Mouse (Mus musculus): ENCODE data around the gene Cbx8.
A peak's percentile ranks its signal among the peaks of the same experiment; 100 is the strongest.

Cbx8 gene

DNA sequence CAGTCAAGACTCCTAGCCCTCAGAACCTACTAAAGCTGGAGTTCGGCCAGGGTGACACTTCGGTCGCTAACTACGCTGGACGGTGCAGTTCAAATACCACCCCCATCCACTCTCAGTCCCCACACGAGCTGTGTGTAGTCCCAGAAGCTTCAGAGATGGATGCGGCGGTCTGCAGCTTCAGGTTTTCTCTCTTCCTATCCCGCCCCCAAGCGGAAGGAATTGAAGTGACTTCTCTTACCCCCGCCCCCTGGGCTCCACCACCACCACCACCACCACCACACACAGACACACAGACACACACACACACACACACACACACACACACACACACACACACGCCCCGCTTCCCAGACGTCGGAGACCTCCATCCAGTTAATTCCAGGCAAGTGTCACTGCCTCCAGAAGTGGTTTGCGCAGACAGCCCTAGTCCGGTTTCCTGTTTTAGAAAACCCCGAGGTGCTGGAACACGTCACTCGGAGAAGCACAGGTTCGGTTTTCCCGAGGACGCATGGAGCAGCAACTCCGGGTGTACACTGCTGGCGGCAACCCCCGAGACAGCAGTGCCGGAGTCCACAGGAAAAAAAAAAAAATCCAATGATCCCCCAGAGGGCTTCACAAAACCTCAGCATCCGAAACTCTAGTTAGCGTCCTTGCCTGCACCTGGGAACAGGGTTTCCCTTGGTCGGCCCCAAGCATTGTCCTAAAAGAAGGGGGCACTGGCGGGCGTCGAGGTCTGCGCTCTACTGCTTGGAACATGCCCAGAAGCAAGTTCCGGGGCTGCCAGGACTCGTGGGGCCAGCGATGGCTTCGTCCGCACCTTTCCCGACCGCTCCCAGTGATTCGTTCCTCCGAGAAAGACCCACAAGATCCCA is 6.7 kb upstream of the Cbx8 start:
- no peak for DNase-seq

DNA sequence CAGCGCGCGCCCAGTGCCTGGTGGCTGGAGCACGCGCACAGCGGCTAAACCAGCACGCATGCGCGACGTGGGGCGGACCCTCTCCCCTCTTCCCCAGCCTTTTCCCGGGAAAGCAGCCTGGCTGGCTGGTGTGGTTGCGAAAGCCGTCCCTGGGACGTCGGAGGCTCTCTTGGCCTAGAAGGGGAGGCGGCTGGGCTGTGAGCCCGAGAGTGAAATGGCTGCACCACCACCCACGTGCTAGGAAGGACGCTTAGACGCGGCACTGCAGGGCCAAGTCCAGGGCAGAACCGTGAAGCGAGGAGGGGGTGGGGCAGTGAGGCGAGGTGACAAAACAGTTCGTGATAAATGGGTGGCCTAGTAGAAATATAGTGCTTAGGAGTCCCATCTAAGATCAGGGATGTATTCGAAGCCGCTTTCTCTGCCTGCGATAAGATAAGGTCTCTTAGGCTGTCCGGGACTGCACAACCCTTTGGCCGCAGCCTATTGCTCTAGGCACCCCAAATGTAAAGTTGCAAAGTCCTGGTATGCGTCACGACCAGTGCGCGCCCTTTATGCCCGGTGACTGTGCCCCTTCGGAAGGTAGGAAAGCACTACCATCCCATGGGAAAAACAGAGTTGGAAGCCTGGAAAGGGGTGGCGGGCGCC is 6.0 kb upstream of the Cbx8 start:
- peak; percentile 42 for DNase-seq

DNA sequence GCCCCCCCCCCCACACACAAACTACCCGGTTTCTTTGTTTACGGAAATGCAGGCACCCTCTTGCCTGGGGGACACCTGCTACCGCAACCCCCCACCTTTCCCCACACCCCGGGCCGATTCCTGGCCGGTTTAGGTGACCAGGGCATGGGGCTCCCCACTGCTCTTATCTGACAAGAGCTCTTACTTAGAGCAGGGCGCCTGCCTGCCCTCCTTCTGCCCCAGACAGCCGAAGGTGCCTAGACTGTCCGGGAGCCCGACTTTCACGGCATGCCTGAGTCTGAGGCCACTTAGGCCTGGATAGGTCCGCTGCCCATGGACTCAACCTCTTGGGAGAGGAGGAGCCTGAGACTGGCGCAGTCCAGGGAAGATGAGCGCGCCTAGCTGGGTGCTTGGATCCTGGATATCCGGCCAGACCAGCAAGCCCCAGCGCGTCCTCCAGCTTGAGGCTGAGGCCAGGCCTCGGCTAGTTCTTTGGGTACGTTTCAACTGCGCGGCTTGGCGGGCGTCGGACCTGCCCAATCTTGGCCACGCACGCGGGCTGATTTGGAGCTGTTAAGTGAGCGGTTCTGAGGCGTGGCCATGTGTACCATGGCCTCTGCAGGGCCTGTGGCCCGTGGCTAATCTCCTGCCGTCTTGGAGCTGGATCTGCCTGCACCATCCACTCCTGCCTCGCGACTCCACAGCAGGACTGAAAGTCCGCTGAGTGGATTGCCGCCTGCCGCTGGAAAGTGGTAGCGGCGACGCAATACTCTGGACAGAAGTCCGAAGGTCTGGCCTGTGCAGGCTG is 4.0 kb upstream of the Cbx8 start:
- DNase-seq = peak; percentile 38

DNA sequence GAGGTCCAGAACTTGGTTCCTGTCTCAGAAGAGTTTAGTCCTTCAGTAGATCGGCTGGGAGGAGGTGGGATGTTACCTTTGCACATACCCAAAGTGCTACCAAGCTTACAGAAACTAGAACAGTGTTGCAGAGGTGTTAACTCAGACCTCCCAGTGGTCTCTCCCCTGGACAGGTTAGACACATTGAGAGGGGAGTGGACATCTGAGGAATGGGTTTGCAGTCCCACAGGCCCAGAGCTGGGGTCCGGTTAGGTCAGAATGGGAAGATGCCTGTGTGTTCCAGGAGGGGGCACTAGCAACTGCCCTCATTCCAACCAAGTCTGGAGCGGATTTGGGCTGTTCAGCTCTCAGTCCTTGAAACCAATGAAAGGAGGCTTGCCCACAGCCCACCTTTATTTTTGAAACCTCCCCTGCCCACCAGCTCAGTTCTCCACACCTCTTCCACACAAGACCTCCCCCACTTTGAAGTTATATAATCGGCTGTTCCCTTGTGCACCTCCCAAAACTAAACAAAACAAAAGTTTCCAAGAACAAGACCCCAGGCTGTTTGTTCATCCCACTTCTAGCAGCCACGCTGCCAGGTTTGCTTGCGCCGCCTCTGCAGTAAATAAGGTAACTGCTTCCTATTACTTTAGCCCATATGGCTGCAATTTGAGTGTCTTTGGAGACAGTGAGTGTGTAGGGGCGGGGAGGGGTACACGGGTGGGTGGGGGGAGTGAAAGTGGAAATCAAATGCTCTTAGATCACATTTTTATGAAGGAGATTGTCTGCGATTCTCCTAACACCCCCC is 3.2 kb upstream of the Cbx8 start:
- no peak for DNase-seq

DNA sequence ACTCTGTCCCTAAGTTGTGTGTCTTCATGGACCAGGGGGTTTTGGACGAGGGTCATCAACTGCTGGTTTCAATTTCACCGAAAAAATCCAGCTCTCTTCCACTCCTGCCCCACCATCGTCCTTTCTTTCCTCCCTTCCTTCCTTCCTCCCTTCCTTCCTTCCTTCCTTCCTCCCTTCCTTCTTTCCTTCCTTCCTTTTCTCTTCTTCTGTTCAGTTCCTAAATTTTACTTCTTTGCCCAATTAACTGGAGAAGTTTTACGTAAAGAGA is 2.4 kb upstream of the Cbx8 start:
- no peak for DNase-seq

DNA sequence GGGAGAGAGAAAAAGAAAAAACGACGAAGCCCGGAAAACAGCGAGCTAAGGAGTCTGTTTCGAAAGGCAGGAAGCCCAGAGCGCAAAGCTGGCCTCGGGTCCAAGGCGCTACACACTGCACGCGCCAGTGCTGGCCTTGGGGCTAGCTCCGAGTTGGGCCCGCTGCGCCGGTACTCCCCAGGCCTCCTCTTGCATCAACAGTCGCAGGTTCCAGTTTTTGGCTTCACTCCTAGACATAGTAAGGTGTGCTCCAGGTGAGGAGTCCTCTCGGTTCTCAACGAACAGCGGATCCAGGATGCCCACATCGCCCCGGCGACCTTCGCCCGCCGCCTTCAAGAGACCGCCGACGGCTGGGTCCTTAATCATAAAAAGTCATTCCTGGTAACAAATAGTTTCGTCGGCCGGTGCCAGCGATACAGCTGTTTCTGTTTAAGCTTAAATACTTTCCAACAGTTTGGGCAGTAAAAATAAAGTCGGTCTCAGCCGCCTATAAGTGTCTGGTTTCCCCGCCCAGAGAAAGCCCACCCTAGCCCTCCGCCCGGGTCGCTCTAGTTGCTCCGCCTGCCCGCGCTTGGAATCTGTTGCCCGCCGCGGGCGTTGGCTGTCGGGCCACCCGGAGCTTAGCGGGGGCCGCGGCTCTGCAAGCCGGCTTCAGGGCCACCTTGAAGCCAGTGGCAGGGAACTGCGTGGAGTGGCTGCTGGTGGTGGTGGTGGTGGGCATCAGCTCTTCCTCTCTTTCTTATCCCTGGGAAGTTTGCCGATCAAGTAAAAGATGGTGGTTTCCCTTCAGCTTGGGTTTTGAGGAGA is 1.9 kb upstream of the Cbx8 start:
- DNase-seq = no peak

DNA sequence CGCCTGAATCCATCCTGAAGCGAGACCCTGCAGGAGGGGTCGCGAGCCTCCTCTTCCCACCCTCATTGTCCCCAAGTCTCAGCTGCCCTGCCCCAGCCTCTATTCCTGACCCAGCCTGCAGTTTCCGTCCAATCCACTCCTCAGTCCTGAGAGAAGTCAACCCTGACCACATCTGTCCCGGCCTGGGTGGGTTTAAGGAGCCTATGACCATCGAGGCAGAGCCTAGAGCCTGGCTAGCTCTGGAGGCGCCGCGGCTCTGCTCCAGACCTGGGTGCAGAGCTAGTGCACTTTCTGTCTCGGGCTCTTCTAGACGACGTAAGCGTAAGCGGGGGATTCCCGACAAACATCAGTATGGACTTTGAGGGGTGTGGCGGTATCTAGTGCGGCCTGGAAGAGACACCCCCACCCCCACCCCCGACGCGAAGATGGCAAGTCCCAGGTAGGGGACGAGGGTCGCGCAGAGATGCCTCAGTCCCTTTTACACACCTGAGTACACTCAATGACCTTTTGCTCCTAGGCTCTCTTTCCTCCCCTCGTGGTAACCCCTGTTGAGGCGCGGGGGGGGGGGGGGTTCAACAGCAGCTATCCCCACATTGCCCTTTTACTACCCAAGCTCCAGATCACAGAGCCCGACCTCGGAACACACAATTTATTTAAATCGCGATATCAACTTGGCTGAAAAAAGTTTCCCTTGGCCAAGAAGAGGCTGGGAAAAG is 1.1 kb upstream of the Cbx8 start:
- DNase-seq = no peak

DNA sequence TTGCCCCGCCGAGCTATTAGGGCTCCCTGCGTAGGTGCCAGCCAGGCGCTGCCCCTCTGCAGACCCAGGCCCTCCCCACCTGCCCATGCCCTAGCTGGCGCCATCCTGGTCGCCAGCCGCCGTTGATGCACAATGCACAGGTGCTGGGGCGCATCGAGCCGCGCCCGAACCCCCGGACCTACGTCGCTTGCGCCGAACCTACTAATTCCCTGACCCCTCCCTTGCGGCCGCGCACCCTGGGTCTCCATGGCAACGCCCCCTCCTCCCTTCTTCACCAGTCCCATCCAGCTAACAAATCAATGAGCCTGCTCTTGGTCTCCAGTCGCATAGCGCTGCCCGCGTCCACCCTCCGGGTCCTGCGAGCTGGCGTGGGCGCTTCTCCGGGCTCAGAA is 552 bp upstream of the Cbx8 start:
- DNase-seq = peak; percentile 74

DNA sequence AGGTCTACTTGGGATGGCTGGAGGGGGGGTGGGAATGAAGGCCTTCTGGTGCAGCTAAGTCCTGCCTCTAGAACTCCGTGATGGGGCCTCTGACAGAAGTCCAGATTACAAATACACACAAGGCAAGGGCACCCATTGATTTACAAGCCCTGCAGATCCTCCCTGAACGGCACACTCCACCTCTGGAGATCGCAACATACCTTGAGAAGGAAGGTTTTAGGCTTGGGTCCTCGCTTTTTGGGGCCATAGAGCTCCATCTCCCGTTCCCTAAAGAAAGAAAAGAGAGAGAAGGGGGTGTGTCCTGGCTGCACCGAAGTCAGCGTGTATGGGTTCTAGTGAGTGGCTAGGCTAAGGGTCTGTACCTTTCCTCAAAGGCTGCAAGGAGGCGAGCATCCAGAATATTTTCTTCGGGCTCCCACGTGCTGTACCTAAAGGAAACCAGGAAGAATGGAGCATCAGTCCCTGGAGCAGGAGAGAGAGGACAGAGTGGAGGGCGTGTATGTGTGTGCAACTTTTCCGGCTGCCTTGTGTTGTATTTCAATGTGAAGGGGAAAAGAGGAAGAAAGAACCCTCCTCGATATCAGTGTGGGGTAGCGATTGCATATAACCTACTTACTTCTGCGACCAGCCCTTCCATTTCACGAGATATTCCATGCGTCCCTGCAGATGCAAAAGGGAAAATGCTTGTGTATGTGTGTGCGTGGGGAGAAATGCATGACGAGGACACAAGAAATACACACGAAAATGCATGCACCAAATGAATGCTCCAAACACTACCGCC is 847 bp downstream of the Cbx8 start:
- DNase-seq = no peak

DNA sequence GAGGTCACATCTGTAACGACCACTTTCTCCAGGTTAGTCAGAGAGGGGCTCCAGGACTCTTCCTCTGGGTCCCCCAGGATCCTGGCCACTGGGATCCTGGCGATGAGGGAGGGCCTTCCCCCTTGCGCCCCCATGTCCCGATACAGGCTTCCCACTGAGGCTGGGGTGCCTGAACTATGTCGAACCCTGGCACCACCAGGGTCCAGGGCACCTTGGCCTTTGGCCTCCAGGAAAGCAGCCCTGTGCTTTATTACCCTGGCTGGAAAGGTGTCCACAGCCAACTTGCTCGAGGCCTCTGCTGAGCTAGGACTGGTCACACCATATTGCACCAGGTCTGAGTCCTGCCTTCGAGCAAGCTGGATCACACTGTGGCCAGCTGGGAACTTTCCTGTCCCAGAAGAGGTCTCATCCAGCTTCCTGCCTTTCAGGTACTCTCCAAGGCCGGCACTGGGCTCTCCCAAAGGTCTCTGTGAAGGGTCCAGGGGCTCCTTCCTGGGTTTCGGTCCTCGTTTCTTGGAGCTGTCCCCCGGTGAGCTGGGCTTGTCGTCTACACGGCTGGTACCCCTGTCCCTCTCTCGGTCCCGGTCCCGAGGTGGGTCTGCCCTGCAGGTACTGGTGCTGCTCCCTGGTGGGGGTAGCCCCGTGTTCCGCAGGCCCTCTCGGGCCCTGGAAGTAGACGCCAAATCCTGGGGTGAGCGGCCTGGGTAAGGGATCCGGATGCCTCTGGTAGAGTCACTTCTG is 1.9 kb downstream of the Cbx8 start:
- no peak for DNase-seq

DNA sequence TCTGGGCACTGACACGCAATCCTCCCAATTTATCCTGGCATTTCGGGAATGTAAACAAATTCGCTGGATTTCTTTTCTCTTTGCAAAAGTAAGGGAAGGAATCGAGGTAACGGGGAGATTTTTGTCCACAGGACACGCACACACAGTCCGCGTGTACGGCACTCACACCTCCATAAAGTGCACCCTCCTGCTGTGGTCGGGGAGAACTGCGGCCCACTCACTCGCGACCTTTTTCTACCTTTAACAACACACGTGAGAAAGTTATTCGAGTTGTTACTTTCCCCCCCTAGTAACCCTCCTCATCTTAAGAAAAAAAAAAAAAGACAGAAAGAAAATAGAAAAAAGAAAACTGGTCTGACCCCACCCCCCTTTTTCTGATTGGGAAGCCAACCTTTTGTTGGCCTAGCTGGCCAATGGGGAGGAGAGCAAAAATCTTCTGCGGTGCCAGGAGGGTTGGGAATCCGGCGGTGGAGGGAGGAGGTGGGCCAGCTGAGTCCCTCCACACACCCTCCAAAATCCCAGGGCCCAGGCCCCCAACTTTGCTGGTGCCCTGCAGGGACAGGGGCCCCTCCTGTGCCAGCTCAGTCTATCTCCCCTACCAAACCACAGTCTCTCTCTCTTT is 2.9 kb downstream of the Cbx8 start:
- no peak for DNase-seq

DNA sequence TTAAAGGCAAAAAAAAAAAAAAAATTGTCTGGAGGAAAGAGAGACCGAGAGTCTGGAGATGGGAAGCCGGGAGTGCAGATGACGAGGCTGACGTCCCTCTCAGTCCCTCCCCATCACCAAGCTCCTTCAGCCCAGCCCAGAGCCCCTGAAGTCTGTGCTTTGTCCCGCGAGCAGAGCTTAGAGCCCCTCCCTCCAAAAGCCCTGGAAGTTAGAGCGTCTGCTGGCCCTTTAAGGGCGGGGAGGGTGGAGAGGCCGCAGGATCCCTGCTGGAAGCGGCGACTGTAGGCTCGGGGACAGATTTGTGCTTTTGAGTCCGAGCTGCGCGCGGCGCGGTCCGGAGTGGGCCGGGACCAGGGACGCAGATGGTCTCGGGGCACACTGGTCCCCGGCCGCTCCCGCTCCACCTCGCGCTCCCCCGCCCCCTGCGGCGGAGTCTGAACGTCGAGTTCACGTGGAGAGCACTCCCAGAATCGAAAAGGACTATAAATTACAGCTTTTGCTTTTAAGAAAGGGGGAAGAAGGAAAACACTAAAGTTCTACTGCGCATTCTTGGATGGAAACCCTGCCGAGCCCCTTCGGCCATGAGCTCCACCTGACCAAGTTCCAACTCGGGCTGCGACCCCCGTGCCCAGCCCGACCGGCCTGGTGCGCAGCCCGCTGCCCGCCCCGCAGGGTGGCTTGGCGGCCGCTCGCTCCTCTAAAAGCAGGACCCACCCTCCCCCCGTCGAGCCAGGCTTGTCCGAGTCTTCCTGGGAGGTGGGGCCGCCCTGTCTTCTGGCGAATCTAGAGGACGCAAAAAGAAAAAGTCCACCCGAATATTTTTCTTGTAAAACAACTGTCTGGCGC is 3.6 kb downstream of the Cbx8 start:
- no peak for DNase-seq

DNA sequence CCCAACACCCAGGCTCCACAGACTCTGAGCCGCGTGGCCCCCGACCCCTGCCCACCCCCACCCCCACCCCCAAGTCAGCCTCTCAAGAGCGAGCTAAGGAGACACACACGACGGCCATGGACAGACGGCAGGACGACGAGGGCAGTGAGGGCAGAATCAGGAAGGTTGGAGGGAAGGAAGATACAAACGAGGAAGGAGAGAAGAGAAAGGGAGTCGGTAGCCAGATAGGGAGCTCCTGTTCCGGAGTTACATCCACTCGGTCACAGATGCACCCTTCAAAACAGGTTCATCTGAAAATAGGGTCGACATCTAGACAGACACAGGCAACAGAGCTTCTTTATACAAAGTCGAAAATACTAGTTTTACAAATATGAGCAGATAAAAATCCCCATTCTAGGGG is 4.3 kb downstream of the Cbx8 start:
- DNase-seq = no peak

DNA sequence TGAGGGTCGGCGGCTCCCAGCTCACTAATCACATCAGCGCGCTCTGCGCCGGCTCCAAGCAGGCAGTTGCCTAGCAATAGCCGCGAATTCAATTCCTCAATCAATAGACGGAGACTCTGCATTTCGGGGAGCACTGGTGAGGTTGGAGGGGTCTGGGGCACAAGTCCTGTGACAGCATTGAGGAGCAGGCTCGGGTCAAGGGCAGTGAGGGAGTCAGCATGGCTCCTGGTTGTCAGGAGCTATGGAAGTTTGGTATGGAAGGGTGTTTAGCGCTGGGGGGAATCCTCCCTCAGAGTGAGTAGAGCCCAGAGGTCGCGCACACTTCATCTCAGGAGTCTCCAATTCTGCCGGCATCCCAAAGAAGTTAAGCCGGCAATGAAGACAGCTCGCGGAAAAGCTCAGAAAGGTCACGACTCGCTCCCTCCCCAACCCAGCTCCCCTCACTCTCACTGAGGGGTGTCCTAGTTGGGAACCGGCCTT is 5.0 kb downstream of the Cbx8 start:
- DNase-seq = no peak

DNA sequence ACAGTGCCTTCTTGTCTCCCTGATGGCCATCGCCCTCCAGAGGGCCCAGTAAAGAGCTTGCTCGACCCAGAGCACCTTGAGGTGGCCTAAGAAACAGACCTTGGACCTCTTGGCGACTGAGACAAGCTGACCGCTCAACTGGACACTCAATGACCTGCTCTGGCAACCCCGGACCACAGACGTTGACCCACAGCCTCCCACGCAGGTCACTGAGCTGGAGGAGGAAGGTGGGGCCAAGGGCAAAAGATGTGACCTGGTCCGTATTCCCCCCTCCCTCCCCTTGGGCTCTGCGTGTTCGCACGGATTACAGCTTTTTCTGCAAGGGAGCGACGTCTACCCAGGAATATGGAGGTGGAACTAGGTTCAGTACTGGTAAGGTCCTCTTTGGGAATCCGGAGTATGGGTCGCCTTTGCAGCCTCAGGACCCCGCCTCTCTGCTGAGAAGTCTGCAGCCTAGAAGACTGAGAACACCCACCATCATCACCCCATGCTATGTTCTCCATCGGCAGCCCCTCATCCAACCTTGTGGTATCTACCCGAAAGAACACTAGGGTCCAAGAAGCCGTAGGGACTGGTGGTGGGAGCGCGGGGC is 5.6 kb downstream of the Cbx8 start:
- DNase-seq = no peak

DNA sequence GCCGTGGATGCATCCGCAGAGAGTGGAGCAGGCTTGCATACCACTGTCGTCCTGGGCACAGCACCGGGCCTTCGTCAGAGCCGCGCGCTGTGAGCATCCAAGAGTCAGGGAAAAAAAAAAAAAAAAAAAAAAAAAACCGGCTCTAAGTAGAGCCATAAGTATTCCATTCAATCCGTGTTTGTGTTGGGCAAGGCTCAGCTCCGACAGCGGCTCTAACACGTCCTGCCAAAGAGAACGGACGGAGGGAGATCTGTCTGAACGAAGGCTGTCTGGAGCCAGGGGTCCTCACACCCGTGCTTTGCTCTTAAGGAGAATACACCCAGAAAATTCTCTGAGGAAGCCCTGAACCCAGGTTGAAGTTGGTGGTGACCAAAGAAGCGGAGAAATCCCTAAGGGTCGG is 6.1 kb downstream of the Cbx8 start:
- DNase-seq = no peak

DNA sequence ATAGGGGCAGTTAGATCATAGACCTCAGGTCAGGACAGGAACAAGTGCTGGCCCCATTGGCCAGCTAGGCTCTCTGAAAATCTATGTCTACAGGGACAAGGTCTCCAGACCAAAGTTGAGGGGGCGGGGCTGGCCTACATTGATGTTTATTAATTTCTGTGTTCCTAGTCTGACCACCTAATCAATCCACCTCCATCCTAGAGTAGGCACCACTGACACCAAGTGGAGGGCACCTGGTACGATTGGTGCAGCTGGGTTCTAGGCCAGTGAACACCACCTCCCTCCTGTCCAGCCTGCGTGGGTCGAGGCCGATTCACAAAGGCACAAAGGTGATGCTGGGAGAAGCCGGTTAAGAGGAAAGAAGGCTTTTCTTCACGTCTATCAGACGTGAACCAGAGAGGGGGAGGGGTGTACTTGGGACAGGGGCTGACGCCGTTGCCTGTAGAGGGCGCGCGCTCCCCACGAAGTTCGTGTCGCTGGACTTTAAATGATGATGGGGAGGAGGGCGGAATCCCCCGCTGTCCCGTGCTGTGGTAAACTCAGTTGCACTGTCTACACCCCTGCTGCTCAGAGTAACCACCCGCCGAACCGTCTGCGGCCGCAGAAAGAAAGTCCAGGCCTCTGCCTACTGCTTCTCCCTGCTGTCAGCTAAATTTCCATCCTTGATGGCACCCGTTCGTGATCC is 6.8 kb downstream of the Cbx8 start:
- peak; percentile 86 for DNase-seq
